Comparison of ENCODE assay signal across 8 mouse cellular contexts in the genomic region with DNA sequence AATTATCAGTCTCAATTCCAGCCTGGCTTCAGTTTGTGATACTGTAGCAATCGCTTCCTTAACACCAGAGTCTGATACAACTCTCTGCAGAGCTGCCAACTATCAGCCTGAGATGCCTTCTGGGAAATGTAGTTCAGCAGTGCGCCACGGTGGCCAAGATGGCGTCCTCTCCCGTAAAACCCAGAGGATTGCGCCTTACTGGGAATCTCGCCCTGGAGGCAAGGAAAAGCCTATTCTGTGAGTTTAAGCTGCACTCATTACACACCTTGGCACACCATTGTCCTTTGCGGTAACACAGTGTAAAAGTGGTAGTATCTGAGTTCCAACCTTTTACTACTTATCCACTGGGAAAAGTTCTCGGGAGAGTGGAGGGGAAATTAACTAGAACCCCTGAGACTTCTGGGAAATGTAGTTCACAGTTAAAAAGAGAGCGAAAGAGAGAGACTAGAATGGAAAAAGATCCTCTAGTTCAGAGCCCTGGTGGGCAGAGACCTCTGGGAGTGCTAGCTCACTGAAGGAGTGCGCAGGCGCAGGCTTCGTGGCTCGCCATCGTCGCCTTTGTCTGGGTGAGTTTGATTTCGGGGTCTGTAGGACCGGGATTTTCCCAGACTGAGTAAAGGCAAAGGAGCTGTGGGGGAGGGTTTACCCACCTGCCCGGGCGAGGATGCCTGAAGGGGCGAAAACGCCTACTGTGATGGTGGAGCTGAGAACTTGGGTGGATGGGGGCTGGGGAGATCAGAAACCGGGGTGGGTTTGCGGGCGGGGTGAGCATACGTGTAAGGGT. TPM values are rescaled to one million over a fixed set of nuclear protein-coding genes. Genes with fewer than 3 reads are reported as not detected.
DNase-seq lines count a peak whose midpoint lies in the region; ATAC-seq and TF ChIP-seq lines count a peak whose summit lies in the region.

A gene (plus strand): TSS at position 132 of the 784 bp plus-strand sequence.

- peak; percentile 77 for ATAC-seq in erythroid progenitor cell, adult 5-6 weeks (replicated peaks; ENCODE audit: low FRiP score, poor library complexity, severe bottlenecking)
- ATAC-seq in heart, embryonic 12.5 days (ENCODE audit: insufficient number of reproducible peaks, low FRiP score), result peak; percentile 82
- peak; percentile 79 for ATAC-seq in kidney, postnatal 0 days (replicated peaks; ENCODE audit: low FRiP score, low read depth)
- ATAC-seq in liver, embryonic 11.5 days (replicated peaks; ENCODE audit: low FRiP score), result peak; percentile 69
- peak; percentile 82 for ATAC-seq in stomach, embryonic 14.5 days (ENCODE audit: insufficient number of reproducible peaks, insufficient read depth, low FRiP score, low read depth)

- H3K9me3 ChIP-seq in heart, embryonic 12.5 days (replicated peaks), result no peaks in the 10 kb centered on the region
- no peaks in the 10 kb centered on the region for H3K9me3 ChIP-seq in kidney, postnatal 0 days (replicated peaks; ENCODE audit: low read length)
- H3K9me3 ChIP-seq in liver, embryonic 11.5 days (ENCODE audit: control insufficient read depth, low read length), result no peaks in the 10 kb centered on the region
- H3K9me3 ChIP-seq in stomach, embryonic 14.5 days (ENCODE audit: control insufficient read depth, low read depth, low read length), result no peaks in the 10 kb centered on the region

- H3K4me3 ChIP-seq in heart, embryonic 12.5 days, result peak within 1 kb of the TSS; percentile 58
- peak within 1 kb of the TSS; percentile 75 for H3K4me3 ChIP-seq in kidney, postnatal 0 days (replicated peaks; ENCODE audit: low read depth, low read length)
- H3K4me3 ChIP-seq in liver, embryonic 11.5 days (ENCODE audit: low read depth, low read length), result peak within 1 kb of the TSS; percentile 59
- peak within 1 kb of the TSS; percentile 53 for H3K4me3 ChIP-seq in stomach, embryonic 14.5 days (ENCODE audit: low read depth, low read length)

- peak within 1 kb of the TSS; percentile 82 for H3K9ac ChIP-seq in heart, embryonic 12.5 days
- H3K9ac ChIP-seq in kidney, postnatal 0 days (ENCODE audit: low read depth, low read length), result peak within 1 kb of the TSS; percentile 81
- H3K9ac ChIP-seq in liver, embryonic 11.5 days (ENCODE audit: low read depth, low read length), result peak within 1 kb of the TSS; percentile 60
- H3K9ac ChIP-seq in stomach, embryonic 14.5 days (replicated peaks; ENCODE audit: low read depth, low read length), result peak within 1 kb of the TSS; percentile 62

- DNase-seq in CD4-positive helper T cell, adult 2 months (ENCODE audit: low read depth, low spot score), result peak; percentile 91
- peak; percentile 94 for DNase-seq in brain, embryonic 18.5 days (ENCODE audit: low read depth, low spot score)
- peak; percentile 100 for DNase-seq in kidney, postnatal 0 days (ENCODE audit: low spot score)
- peak; percentile 85 for DNase-seq in liver, embryonic 11.5 days (ENCODE audit: low spot score)
- DNase-seq in naive thymus-derived CD4-positive, alpha-beta T cell, adult 2 months (ENCODE audit: low read depth), result peak; percentile 94

- H3K27ac ChIP-seq in heart, embryonic 12.5 days (ENCODE audit: poor library complexity, severe bottlenecking), result peak within 1 kb of the TSS; percentile 90
- peak within 1 kb of the TSS; percentile 94 for H3K27ac ChIP-seq in kidney, postnatal 0 days
- peak within 1 kb of the TSS; percentile 76 for H3K27ac ChIP-seq in liver, embryonic 11.5 days (ENCODE audit: low read depth, low read length)
- peak within 1 kb of the TSS; percentile 93 for H3K27ac ChIP-seq in stomach, embryonic 14.5 days (ENCODE audit: low read length)

- peak within 1 kb of the TSS; percentile 89 for H3K4me2 ChIP-seq in heart, embryonic 12.5 days
- peak within 1 kb of the TSS; percentile 76 for H3K4me2 ChIP-seq in kidney, postnatal 0 days (ENCODE audit: low read length)
- peak within 1 kb of the TSS; percentile 81 for H3K4me2 ChIP-seq in liver, embryonic 11.5 days
- H3K4me2 ChIP-seq in stomach, embryonic 14.5 days (replicated peaks; ENCODE audit: low read depth, low read length), result peak within 1 kb of the TSS; percentile 83

- H3K36me3 ChIP-seq in heart, embryonic 12.5 days, result peaks cover 28% of the 10 kb centered on the region
- H3K36me3 ChIP-seq in kidney, postnatal 0 days (ENCODE audit: insufficient read depth, low read length), result peaks cover 8% of the 10 kb centered on the region; the same call in 1 of the 2 replicates
- peaks cover 7% of the 10 kb centered on the region; the same call in 1 of the 2 replicates for H3K36me3 ChIP-seq in liver, embryonic 11.5 days (ENCODE audit: control insufficient read depth, insufficient read depth, low read length)
- peaks cover 13% of the 10 kb centered on the region; the same call in 1 of the 2 replicates for H3K36me3 ChIP-seq in stomach, embryonic 14.5 days (ENCODE audit: control insufficient read depth, insufficient read depth, low read length)

- peaks cover 33% of the 10 kb centered on the region for H3K4me1 ChIP-seq in heart, embryonic 12.5 days (replicated peaks)
- H3K4me1 ChIP-seq in kidney, postnatal 0 days (replicated peaks; ENCODE audit: insufficient read depth, low read length), result 0 out of 2 replicates have a peak, but pooled peaks cover 2% of the 10 kb centered on the region
- peaks cover 20% of the 10 kb centered on the region for H3K4me1 ChIP-seq in liver, embryonic 11.5 days (replicated peaks; ENCODE audit: control insufficient read depth, insufficient read depth, low read length)
- peaks cover 10% of the 10 kb centered on the region for H3K4me1 ChIP-seq in stomach, embryonic 14.5 days (ENCODE audit: control insufficient read depth, insufficient read depth, low read length)

- no peaks in the 10 kb centered on the region for H3K27me3 ChIP-seq in heart, embryonic 12.5 days (replicated peaks)
- H3K27me3 ChIP-seq in kidney, postnatal 0 days (ENCODE audit: insufficient read depth, low read length), result no peaks in the 10 kb centered on the region
- no peaks in the 10 kb centered on the region for H3K27me3 ChIP-seq in liver, embryonic 11.5 days (replicated peaks; ENCODE audit: control insufficient read depth, insufficient read depth, low read length)
- no peaks in the 10 kb centered on the region for H3K27me3 ChIP-seq in stomach, embryonic 14.5 days (ENCODE audit: control insufficient read depth, insufficient read depth, low read length)

- under 1% methylated on average over 26 of the region's 26 CpGs for WGBS in heart, embryonic 12.5 days
- under 1% methylated on average over 26 of the region's 26 CpGs for WGBS in kidney, postnatal 0 days
- under 1% methylated on average over 26 of the region's 26 CpGs for WGBS in liver, embryonic 11.5 days
- WGBS in stomach, embryonic 14.5 days, result under 1% methylated on average over 26 of the region's 26 CpGs

- TF ChIP-seq CTCF in kidney, postnatal 0 days (IDR thresholded peaks at IDR 0.05; ENCODE audit: low read depth), result no peak; the same call in 1 of the 2 replicates

RNA-seq across cellular contexts. Expression of the gene that starts here (rescaled TPM):
- total RNA-seq in erythroid progenitor cell, adult 5-6 weeks (2015; ENCODE audit: low replicate concordance), result 16.2 and 26.8 TPM in 2 replicates
- 2.7 and 3.0 TPM in 2 replicates for total RNA-seq in erythroid progenitor cell, adult 5-6 weeks (2017; ENCODE audit: low replicate concordance)
- polyA plus RNA-seq in heart, embryonic 12.5 days (2016; fragmentation: Nextera tagmentation; extraction: Ambion mirVana), result 90.8 and 93.5 TPM in 2 replicates
- 79.8 and 84.7 TPM in 2 replicates for polyA plus RNA-seq in kidney, postnatal 0 days (2015; fragmentation: Nextera tagmentation; extraction: Ambion mirVana)
- polyA plus RNA-seq in liver, embryonic 11.5 days (2014; fragmentation: Nextera tagmentation; extraction: Ambion mirVana), result 48.6 and 54.6 TPM in 2 replicates
- polyA plus RNA-seq in stomach, embryonic 14.5 days (2014; fragmentation: Nextera tagmentation; extraction: Ambion mirVana), result 132 and 142 TPM in 2 replicates

Comparison
In these comparisons a context has a peak if more than half of its experiments do, and no peak if none do; other contexts are left out.
1. Peak in every context shown above with its lines: DNase-seq, ATAC-seq, H3K4me3 ChIP-seq and H3K27ac ChIP-seq.